Mouse (Mus musculus) embryonic facial prominence, embryonic 14.5 days (tissue): ENCODE measurements around the gene Ldlr. TPM values are rescaled to one million over a fixed set of nuclear protein-coding genes. Genes with fewer than 3 reads are reported as not detected.
"Not testable (repeated sequence)": the region's sequence is repeated elsewhere in the genome, so short reads cannot be mapped to it uniquely, and the experiment has no call there.

ENCODE experiments used
- ATAC-seq: fragments of 200-750 bp; cut with Nextera tagmentation; 2 replicates; pipeline ENCODE4 v1.8.0; 2017; ENCODE audit warnings: low read depth, moderate number of reproducible peaks, moderate TSS enrichment
- DNase-seq: peaks from one replicate; pipeline ENCODE4 v3.0.0-alpha.2; 2015; ENCODE audit warnings: low spot score
- H3K27ac ChIP-seq: fragments of 300-500 bp; sonication (generic); replicated peaks from 2 replicates; pipeline ENCODE4 v1.5.1; 2014; ENCODE audit warnings: low read depth, mild to moderate bottlenecking, low read length, moderate library complexity
- H3K27me3 ChIP-seq: fragments of 300-500 bp; sonication (generic); replicated peaks from 2 replicates; pipeline ENCODE4 v1.6.1; 2014; ENCODE audit warnings: low read length; ENCODE audit not compliant: control insufficient read depth, insufficient read depth
- H3K36me3 ChIP-seq: fragments of 300-500 bp; sonication (generic); 2 replicates; pipeline ENCODE4 v1.6.1; 2014; ENCODE audit warnings: low read length, mixed read lengths; ENCODE audit not compliant: control insufficient read depth, insufficient read depth
- H3K4me1 ChIP-seq: fragments of 300-500 bp; sonication (generic); 2 replicates; pipeline ENCODE4 v1.6.1; 2014; ENCODE audit warnings: antibody characterized with exemption, low read length; ENCODE audit not compliant: control insufficient read depth, insufficient read depth
- H3K4me2 ChIP-seq: fragments of 300-500 bp; sonication (generic); 2 replicates; pipeline ENCODE4 v1.6.1; 2014; ENCODE audit warnings: low read depth, mild to moderate bottlenecking, low read length, moderate library complexity, mixed read lengths
- H3K4me3 ChIP-seq: fragments of 300-500 bp; sonication (generic); 2 replicates; pipeline ENCODE4 v1.5.1; 2014; ENCODE audit warnings: low read depth, mild to moderate bottlenecking, low read length
- H3K9ac ChIP-seq: fragments of 300-500 bp; sonication (generic); 2 replicates; pipeline ENCODE4 v1.6.1; 2014; ENCODE audit warnings: low read depth, mild to moderate bottlenecking, low read length, moderate library complexity, mixed read lengths
- H3K9me3 ChIP-seq: fragments of 300-500 bp; sonication (generic); 2 replicates; pipeline ENCODE4 v1.6.1; 2016; ENCODE audit warnings: low read length; ENCODE audit not compliant: control insufficient read depth
- WGBS: fragments of 180-500 bp; shearing (Covaris S2); extraction: QIAGEN DNeasy Blood & Tissue Kit; methylation state at CpG from one replicate; pipeline ENCODE4 v1.1.7; 2014; 5-methylcytosine and 5-hydroxymethylcytosine counted together
- polyA plus RNA-seq: library from polyadenylated mRNA; unstranded; fragments of >200 nt; fragmentation: Nextera tagmentation; extraction: Ambion mirVana; gene quantifications from 2 replicates; pipeline ENCODE4 v1.2.1, GENCODE M21; 2014

Ldlr gene
- polyA plus RNA-seq, 1 experiment from 2014 or later, result 14.1 TPM

- no peak overlapping the region for H3K4me2 ChIP-seq
- no peaks in the 10 kb centered on the region for H3K27me3 ChIP-seq
- H3K9ac ChIP-seq, result no peak overlapping the region
- ATAC-seq, result no peak
- no peaks in the 10 kb centered on the region for H3K9me3 ChIP-seq
- no peak overlapping the region for H3K4me3 ChIP-seq
- H3K4me1 ChIP-seq, result no peaks in the 10 kb centered on the region
- H3K36me3 ChIP-seq, result peaks cover 82% of the 10 kb centered on the region
- no peak for DNase-seq
- no peak overlapping the region for H3K27ac ChIP-seq
Observed at GRCm38 (mm10) chr9:21694071-21694470, 29.2 kb upstream of the Ldlr start.

- no peaks in the 10 kb centered on the region for H3K9me3 ChIP-seq
- H3K27ac ChIP-seq, result no peak overlapping the region
- H3K9ac ChIP-seq, result no peak overlapping the region
- H3K27me3 ChIP-seq, result no peaks in the 10 kb centered on the region
- ATAC-seq (no peak), DNase-seq (no peak)
- no peak overlapping the region for H3K4me3 ChIP-seq
- H3K4me1 ChIP-seq, result no peaks in the 10 kb centered on the region
- H3K36me3 ChIP-seq, result peaks cover 85% of the 10 kb centered on the region
- 90% methylated on average over 5 of the region's 5 CpGs for WGBS
- no peak overlapping the region for H3K4me2 ChIP-seq
Observed at GRCm38 (mm10) chr9:21695229-21695792, 28.0 kb upstream of the Ldlr start.

DNA sequence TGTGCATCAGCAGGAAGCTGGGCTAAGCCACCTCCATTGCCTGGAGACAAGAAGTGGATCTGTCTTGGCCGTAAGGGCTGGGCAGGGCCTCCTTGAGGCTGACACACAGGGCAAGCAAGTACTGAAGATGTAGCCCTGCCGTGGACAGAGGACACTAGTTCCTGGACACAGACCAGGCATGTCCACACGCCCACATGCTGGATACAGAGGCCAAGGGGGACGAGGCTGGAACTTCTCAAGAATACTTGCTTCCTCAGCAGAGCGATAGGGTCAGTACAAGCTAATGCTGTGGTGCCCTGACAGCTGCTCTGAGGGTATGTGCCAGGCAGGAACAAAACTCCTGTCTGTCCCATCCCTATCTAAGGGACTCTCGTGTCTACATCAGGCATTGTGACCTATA is 26.2 kb upstream of the Ldlr start:
- peaks cover 86% of the 10 kb centered on the region for H3K36me3 ChIP-seq
- no peak for ATAC-seq

DNA sequence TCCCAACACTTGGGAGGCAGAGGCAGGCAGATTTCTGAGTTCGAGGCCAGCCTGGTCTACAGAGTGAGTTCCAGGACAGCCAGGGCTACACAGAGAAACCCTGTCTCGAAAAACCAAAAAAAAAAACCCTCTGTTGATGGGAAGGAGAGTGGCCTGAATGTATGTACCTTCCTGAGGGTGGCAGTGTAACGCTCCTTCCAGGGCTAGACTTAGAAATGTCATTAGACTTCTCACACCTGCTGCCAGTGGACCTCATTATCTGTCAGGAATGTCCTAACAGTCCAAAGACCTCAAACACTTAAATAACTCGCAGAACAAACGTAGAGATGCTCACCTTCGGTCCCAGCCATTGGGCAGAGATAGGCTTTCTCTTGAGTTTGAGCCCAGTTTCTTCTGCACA is 24.0 kb upstream of the Ldlr start:
- WGBS, result 88% methylated on average over 6 of the region's 6 CpGs
- H3K4me2 ChIP-seq, H3K9ac ChIP-seq, ATAC-seq, H3K9me3 ChIP-seq, H3K4me1 ChIP-seq, H3K27ac ChIP-seq, H3K4me3 ChIP-seq, DNase-seq, H3K27me3 ChIP-seq: not testable (repeated sequence)
- peaks cover 92% of the 10 kb centered on the region for H3K36me3 ChIP-seq

More for the DNA sequence above, 26.2 kb upstream of the Ldlr start:
- Histone ChIP-seq H3K4me1 (no peaks in the 10 kb centered on the region), H3K27me3 (no peaks in the 10 kb centered on the region), H3K9me3 (no peaks in the 10 kb centered on the region), H3K9ac (no peak overlapping the region), H3K4me3 (no peak overlapping the region), H3K27ac (no peak overlapping the region), H3K4me2 (no peak overlapping the region)
- DNase-seq, result no peak
- 92% methylated on average over 6 of the region's 6 CpGs for WGBS

DNA sequence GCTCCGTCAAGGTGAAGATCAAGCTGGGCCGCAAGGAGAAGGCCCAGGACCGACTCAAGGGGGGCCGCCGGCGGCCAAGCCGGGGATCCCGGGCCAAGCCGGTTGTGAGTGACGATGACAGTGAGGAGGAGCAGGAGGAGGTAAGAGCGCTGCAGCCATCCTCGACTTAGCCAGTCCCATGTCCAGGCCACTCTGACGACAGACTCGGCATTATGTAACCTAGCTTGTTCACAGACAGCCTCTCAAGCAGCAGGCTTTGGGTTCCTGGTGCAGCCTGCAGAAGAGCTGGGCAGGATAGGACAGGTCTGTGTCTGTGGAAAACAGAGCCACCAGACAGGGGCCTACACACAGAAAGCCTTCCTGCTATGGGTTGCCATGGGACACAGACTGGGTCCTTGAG is 22.2 kb upstream of the Ldlr start:
- no peak overlapping the region for H3K27ac ChIP-seq
- no peak overlapping the region for H3K9ac ChIP-seq
- H3K4me2 ChIP-seq, result no peak overlapping the region
- H3K9me3 ChIP-seq, result no peaks in the 10 kb centered on the region
- peaks cover 92% of the 10 kb centered on the region for H3K36me3 ChIP-seq
- no peak overlapping the region for H3K4me3 ChIP-seq
- ATAC-seq, result no peak
- H3K4me1 ChIP-seq, result no peaks in the 10 kb centered on the region
- no peak for DNase-seq
- 94% methylated on average over 14 of the region's 14 CpGs for WGBS
- no peaks in the 10 kb centered on the region for H3K27me3 ChIP-seq

- no peak overlapping the region for H3K4me3 ChIP-seq
- H3K9me3 ChIP-seq, result no peaks in the 10 kb centered on the region
- H3K4me2 ChIP-seq, result no peak overlapping the region
- H3K27ac ChIP-seq, result no peak overlapping the region
- peaks cover 98% of the 10 kb centered on the region for H3K36me3 ChIP-seq
- ATAC-seq, result no peak
- no peaks in the 10 kb centered on the region for H3K4me1 ChIP-seq
- no peak overlapping the region for H3K9ac ChIP-seq
- WGBS, result 92% methylated on average over 7 of the region's 7 CpGs
- no peaks in the 10 kb centered on the region for H3K27me3 ChIP-seq
- no peak for DNase-seq
Observed at GRCm38 (mm10) chr9:21703494-21703893, 19.8 kb upstream of the Ldlr start.

DNA sequence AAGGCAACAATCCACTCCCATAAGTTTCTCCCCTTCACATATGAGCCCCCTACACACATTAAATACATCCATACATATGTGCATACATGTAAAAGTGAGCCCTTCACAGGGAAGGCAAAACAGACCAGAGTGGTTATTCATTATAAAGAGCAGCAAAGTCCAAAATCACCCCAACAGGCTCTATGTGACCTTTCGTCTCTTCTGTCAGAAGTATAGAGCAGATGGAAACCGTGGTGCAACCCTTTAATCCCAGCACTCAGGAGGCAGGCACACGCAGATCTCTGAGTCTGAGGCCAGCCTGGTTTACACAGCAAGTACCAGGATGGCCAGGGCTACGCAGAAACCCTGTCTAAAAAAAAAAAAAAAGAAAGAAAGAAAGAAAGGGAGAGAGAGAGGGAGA is 17.2 kb upstream of the Ldlr start:
- ATAC-seq, result no peak
- WGBS, result 86% methylated on average over 4 of the region's 4 CpGs

DNA sequence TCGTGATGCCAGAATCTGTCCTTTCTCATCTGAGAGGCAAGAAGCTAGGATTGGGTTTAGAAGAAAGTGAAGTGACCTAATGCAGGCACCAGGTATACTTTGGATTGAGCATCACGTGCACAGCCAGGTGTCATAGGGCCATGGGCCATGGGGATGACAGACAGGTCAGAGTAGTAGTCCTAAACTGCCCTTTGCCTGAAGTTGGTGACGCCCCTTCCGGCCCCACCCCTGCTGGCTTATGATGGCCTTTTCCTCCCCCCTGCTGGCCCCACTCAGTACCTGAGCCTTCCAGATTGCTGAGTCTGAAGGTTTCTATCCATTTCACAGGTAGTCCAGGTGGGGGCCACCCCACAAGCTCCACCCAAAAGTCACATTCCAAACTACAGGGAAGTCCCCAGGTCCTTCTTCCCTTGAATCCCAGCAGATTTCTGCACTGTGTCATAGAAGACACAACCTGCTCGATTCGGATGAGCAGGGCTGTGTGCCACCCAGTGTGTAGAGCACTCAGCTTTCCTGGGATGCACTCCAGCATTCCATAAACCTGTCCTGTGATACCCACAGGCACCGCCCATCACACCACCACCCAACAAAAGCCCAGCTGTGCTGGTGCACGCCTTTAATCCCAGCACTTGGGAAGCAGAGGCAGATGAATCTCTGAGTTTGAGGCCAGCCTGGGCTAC is 16.6 kb upstream of the Ldlr start:
- ATAC-seq (peak; percentile 23; the same call in 1 of the 2 replicates), DNase-seq (no peak)
- no peak overlapping the region for H3K27ac ChIP-seq
- 83% methylated on average over 8 of the region's 8 CpGs for WGBS
- no peaks in the 10 kb centered on the region for H3K27me3 ChIP-seq
- no peak overlapping the region for H3K9ac ChIP-seq
- no peak overlapping the region for H3K4me2 ChIP-seq
- no peak overlapping the region for H3K4me3 ChIP-seq
- H3K4me1 ChIP-seq, result no peaks in the 10 kb centered on the region
- peaks cover 80% of the 10 kb centered on the region for H3K36me3 ChIP-seq
- H3K9me3 ChIP-seq, result no peaks in the 10 kb centered on the region

More for the DNA sequence above, 17.2 kb upstream of the Ldlr start:
- H3K36me3 ChIP-seq, result peaks cover 86% of the 10 kb centered on the region
- H3K27me3 ChIP-seq, result no peaks in the 10 kb centered on the region
- H3K4me1 ChIP-seq, result no peaks in the 10 kb centered on the region
- H3K9ac ChIP-seq, result no peak overlapping the region
- H3K4me3 ChIP-seq, result no peak overlapping the region
- no peaks in the 10 kb centered on the region for H3K9me3 ChIP-seq
- DNase-seq, result no peak
- no peak overlapping the region for H3K4me2 ChIP-seq
- H3K27ac ChIP-seq, result no peak overlapping the region

- peaks cover 54% of the 10 kb centered on the region for H3K36me3 ChIP-seq
- no peak overlapping the region for H3K4me2 ChIP-seq
- WGBS, result 94% methylated on average over 3 of the region's 3 CpGs
- no peaks in the 10 kb centered on the region for H3K9me3 ChIP-seq
- H3K9ac ChIP-seq, result no peak overlapping the region
- ATAC-seq, result no peak
- no peaks in the 10 kb centered on the region for H3K27me3 ChIP-seq
- no peak overlapping the region for H3K4me3 ChIP-seq
- no peaks in the 10 kb centered on the region for H3K4me1 ChIP-seq
- no peak overlapping the region for H3K27ac ChIP-seq
- DNase-seq, result no peak
Observed at GRCm38 (mm10) chr9:21709340-21709739, 13.9 kb upstream of the Ldlr start.
